Mouse (Mus musculus) embryonic facial prominence, embryonic 14.5 days (tissue): ENCODE measurements around the gene R3hdm2. TPM values are rescaled to one million over a fixed set of nuclear protein-coding genes. Genes with fewer than 3 reads are reported as not detected.
A peak's percentile ranks its signal among the peaks of the same experiment; 100 is the strongest.

Experiments
- ATAC-seq: fragments of 200-750 bp; cut with Nextera tagmentation; 2 replicates; pipeline ENCODE4 v1.8.0; 2017; ENCODE audit warnings: low read depth, moderate number of reproducible peaks, moderate TSS enrichment
- DNase-seq: peaks from one replicate; pipeline ENCODE4 v3.0.0-alpha.2; 2015; ENCODE audit warnings: low spot score
- H3K27ac ChIP-seq: fragments of 300-500 bp; sonication (generic); replicated peaks from 2 replicates; pipeline ENCODE4 v1.5.1; 2014; ENCODE audit warnings: low read depth, mild to moderate bottlenecking, low read length, moderate library complexity
- H3K27me3 ChIP-seq: fragments of 300-500 bp; sonication (generic); replicated peaks from 2 replicates; pipeline ENCODE4 v1.6.1; 2014; ENCODE audit warnings: low read length; ENCODE audit not compliant: control insufficient read depth, insufficient read depth
- H3K36me3 ChIP-seq: fragments of 300-500 bp; sonication (generic); 2 replicates; pipeline ENCODE4 v1.6.1; 2014; ENCODE audit warnings: low read length, mixed read lengths; ENCODE audit not compliant: control insufficient read depth, insufficient read depth
- H3K4me1 ChIP-seq: fragments of 300-500 bp; sonication (generic); 2 replicates; pipeline ENCODE4 v1.6.1; 2014; ENCODE audit warnings: antibody characterized with exemption, low read length; ENCODE audit not compliant: control insufficient read depth, insufficient read depth
- H3K4me2 ChIP-seq: fragments of 300-500 bp; sonication (generic); 2 replicates; pipeline ENCODE4 v1.6.1; 2014; ENCODE audit warnings: low read depth, mild to moderate bottlenecking, low read length, moderate library complexity, mixed read lengths
- H3K4me3 ChIP-seq: fragments of 300-500 bp; sonication (generic); 2 replicates; pipeline ENCODE4 v1.5.1; 2014; ENCODE audit warnings: low read depth, mild to moderate bottlenecking, low read length
- H3K9ac ChIP-seq: fragments of 300-500 bp; sonication (generic); 2 replicates; pipeline ENCODE4 v1.6.1; 2014; ENCODE audit warnings: low read depth, mild to moderate bottlenecking, low read length, moderate library complexity, mixed read lengths
- H3K9me3 ChIP-seq: fragments of 300-500 bp; sonication (generic); 2 replicates; pipeline ENCODE4 v1.6.1; 2016; ENCODE audit warnings: low read length; ENCODE audit not compliant: control insufficient read depth
- WGBS: fragments of 180-500 bp; shearing (Covaris S2); extraction: QIAGEN DNeasy Blood & Tissue Kit; methylation state at CpG from one replicate; pipeline ENCODE4 v1.1.7; 2014; 5-methylcytosine and 5-hydroxymethylcytosine counted together
- polyA plus RNA-seq: library from polyadenylated mRNA; unstranded; fragments of >200 nt; fragmentation: Nextera tagmentation; extraction: Ambion mirVana; gene quantifications from 2 replicates; pipeline ENCODE4 v1.2.1, GENCODE M21; 2014

R3hdm2 gene
- polyA plus RNA-seq, 1 experiment from 2014 or later = 29.8 TPM

DNA sequence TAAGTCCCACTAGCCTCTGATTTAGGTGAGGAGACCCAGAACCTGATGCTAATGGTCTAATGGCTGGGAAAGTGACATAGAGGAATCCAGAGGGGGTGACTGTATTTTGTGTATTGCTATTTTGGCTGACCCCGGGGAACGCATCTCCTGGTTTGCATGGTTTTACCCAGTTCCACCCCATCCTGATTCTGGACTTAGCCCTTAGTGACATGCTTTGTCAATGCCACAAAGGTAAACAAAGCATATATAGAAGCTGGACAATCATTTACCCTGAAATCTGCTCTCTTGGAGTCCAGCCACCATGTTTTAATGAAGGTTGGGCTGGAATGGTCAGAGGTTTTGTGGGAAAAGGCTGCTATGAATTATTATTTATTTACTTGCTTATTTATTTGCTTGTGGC is 11.9 kb upstream of the R3hdm2 start:
- ATAC-seq = no peak
- H3K9ac ChIP-seq = no peak overlapping the region
- H3K27ac ChIP-seq = no peak overlapping the region
- no peak overlapping the region for H3K4me2 ChIP-seq
- no peaks in the 10 kb centered on the region for H3K36me3 ChIP-seq
- 91% methylated on average over 2 of the region's 2 CpGs for WGBS
- no peak overlapping the region for H3K4me3 ChIP-seq
- no peaks in the 10 kb centered on the region for H3K9me3 ChIP-seq
- H3K4me1 ChIP-seq = no peaks in the 10 kb centered on the region
- H3K27me3 ChIP-seq = no peaks in the 10 kb centered on the region
- DNase-seq = no peak

DNA sequence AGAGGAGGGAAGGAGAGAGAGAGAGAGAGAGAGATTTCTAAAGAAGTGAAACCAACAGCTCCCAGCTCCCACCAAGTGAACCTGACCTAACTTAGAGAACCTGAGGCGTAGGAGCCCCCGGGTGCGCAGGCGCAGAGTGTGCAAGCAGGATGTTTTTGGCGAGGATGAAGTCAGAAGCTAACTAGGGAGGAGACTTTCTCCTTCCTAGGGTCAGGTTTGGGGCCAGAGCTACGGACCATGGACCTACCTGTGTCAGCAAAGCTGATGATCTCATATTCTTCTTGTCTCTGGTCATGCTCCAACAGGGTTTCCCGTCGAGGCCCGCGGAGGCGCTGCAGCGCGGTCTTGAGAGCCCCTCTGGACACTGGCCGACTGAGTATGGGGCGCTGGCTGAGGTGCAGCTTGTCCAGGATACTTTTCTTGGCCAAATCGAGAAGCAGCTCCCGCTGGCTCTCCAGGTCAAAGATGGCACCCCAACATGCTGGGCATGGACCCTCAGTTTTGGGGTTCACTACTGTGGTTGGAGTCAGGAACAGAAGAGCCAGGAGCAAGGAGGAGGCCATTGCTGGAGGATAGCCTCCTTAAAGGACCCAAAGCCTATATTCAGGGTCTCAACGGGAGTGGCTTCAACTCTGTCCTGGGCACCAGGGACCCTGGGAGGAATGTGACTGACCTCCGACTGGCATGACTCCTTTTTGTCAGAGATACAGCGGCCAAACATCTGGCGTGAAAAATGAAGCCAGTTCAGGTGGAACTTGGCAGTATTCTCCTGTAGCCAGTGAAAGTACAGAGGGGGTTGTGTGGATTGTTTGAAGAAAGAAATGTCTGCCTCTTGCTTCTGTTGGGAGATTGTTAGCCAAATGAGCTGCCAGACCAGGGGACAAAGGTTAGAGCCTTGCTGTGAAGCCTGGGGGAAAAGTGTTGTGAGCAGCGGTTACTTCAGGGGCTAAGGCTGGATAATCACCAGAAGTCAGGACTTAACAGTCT is 10.0 kb upstream of the R3hdm2 start, which contains the start of gene Inhbc:
Gene Inhbc (minus strand): TSS at position 598 of the 987 bp plus-strand sequence.
- no peak for DNase-seq
- 70% methylated on average over 22 of the region's 22 CpGs for WGBS
- H3K4me3 ChIP-seq = no peak within 1 kb of the TSS
- no peak within 1 kb of the TSS for H3K9ac ChIP-seq
- H3K9me3 ChIP-seq = no peaks in the 10 kb centered on the region
- ATAC-seq = no peak
- no peak within 1 kb of the TSS for H3K27ac ChIP-seq
- no peaks in the 10 kb centered on the region for H3K4me1 ChIP-seq
- H3K27me3 ChIP-seq = no peaks in the 10 kb centered on the region
- H3K4me2 ChIP-seq = no peak within 1 kb of the TSS
- no peaks in the 10 kb centered on the region for H3K36me3 ChIP-seq

DNA sequence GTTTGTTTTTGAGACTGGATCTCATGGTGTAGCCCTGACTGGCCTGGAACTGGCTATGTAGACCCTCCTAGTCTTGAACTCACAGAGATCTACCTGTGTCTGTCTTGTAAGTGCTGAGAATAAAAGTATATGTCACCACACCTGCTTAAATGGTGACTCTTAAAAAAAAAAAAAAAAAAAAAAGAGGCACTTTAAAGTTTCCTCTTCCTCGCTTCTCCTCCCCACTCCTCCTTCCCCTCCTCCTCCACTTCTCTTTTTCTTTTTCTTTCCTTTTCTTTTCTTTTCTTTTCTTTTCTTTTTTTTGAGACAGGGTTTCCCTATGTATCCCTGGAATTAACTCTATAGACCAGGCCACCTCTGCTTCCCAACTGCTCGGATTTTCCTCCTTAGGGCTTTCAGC is 9.1 kb upstream of the R3hdm2 start:
- H3K4me1 ChIP-seq = no peaks in the 10 kb centered on the region

DNA sequence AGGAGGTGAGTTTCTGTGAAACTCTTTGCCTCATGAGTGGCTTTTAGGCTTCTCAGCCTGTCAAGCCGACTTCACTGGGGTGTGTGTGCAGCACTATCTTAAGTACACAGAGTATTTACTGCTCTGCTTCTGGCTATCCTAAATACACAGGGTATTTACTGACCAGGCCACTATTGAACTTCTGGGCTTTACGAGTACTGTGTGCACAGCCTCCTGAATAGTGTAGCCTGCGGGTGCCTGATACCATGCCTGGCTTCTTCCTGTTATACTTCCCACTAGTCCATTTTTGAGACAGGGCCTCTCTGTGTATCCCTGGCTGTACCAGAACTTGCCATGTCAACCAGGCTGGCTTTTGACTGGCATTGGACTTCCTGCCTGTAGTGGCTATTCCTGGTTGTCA is 2.4 kb upstream of the R3hdm2 start:
- H3K27me3 ChIP-seq = no peaks in the 10 kb centered on the region
- H3K36me3 ChIP-seq = no peaks in the 10 kb centered on the region
- ATAC-seq = no peak
- no peak overlapping the region for H3K9ac ChIP-seq
- no peak for DNase-seq
- H3K27ac ChIP-seq = no peak overlapping the region
- H3K4me1 ChIP-seq = peaks cover 7% of the 10 kb centered on the region; the same call in 1 of the 2 replicates
- no peak overlapping the region for H3K4me2 ChIP-seq
- WGBS = 67% methylated on average over 3 of the region's 3 CpGs
- no peak overlapping the region for H3K4me3 ChIP-seq
- H3K9me3 ChIP-seq = no peaks in the 10 kb centered on the region

More for the DNA sequence above, 9.1 kb upstream of the R3hdm2 start:
- no peak overlapping the region for H3K4me2 ChIP-seq
- WGBS = 72% methylated on average over 2 of the region's 2 CpGs
- no peak overlapping the region for H3K27ac ChIP-seq
- H3K9ac ChIP-seq = no peak overlapping the region
- no peaks in the 10 kb centered on the region for H3K36me3 ChIP-seq
- DNase-seq (no peak), ATAC-seq (no peak)
- H3K27me3 ChIP-seq = no peaks in the 10 kb centered on the region
- no peak overlapping the region for H3K4me3 ChIP-seq
- H3K9me3 ChIP-seq = no peaks in the 10 kb centered on the region

DNA sequence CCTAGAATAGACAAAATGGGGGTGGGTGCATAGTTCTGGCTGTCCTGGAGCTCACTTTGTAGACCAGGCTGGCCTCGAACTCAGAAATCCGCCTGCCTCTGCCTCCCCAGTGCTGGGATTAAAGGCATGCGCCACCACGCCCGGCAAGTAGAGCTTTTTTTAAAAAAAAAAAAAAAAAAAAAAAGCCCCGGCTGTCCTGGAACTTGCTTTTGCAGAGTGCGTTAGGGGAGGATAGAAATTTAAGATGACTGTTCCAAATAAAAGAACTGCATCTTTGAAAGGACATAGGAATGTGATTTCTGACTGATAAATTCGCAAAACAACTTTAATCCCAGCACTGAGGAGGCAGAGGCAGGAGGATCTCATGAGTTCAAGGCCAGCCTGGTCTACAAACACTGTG is 473 bp upstream of the R3hdm2 start:
- H3K9ac ChIP-seq = peak overlapping the region; percentile 88
- peaks cover 7% of the 10 kb centered on the region; the same call in 1 of the 2 replicates for H3K4me1 ChIP-seq
- DNase-seq (no peak), ATAC-seq (no peak)
- WGBS = 87% methylated on average over 8 of the region's 8 CpGs
- peak overlapping the region; percentile 64 for H3K4me3 ChIP-seq
- H3K36me3 ChIP-seq = no peaks in the 10 kb centered on the region
- H3K27me3 ChIP-seq = no peaks in the 10 kb centered on the region
- H3K27ac ChIP-seq = peak overlapping the region; percentile 97
- H3K4me2 ChIP-seq = peak overlapping the region; percentile 67
- no peaks in the 10 kb centered on the region for H3K9me3 ChIP-seq

DNA sequence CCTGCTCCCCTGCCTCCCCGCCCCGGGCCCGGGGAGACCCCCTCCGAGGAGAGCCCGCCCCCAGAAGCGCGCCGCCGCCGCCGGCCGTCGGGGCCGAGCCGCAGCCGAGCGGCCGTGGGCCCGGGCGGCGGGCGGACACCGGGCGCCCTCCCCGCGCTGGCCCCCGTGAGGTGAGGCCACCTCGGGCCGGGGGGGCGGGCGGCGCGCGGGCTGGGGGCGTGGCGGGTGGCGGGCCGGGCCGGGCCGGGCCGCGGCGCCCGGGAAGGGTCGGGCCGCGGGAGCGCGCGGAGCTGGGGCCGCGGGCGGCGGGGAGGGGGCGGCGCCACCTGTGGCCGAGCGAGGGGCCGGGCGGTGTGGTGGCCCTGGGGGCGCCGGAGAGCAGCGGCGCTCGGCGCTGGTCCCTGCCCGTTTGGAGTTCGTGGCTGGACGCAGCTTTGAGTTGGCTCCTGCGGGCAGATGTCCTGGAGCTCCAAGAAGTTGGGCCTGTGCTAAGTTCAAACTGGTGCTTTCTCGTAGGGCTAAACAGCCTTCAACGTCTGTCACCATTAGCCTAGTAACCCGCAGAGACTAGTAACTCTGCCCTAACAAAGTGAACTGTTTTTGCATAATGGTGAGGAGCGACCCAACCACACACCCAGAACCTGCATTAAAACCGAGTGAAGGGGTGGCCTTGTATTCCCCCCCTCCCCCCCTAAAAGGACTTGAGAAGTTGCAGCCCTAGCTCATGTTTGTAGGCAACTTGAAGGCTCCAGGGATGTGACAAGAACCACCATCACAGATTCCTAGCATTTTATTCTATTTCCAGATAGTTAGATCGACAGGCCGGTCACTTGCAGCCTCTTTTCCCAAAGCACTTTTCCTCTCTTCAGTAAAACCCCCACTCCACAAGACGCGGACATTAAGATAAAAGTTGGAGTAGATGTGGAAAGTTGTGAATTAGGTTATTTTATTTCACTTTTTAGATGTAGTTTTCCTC is 928 bp downstream of the R3hdm2 start:
- peak overlapping the region; percentile 88 for H3K9ac ChIP-seq
- H3K27me3 ChIP-seq = no peaks in the 10 kb centered on the region
- H3K4me3 ChIP-seq = peak overlapping the region; percentile 64
- peak; percentile 78 for DNase-seq
- no peaks in the 10 kb centered on the region for H3K9me3 ChIP-seq
- ATAC-seq = peak; percentile 70
- H3K36me3 ChIP-seq = no peaks in the 10 kb centered on the region
- peak overlapping the region; percentile 97 for H3K27ac ChIP-seq
- 4% methylated on average over 20 of the region's 79 CpGs for WGBS
- peaks cover 11% of the 10 kb centered on the region for H3K4me1 ChIP-seq
- peak overlapping the region; percentile 67 for H3K4me2 ChIP-seq

DNA sequence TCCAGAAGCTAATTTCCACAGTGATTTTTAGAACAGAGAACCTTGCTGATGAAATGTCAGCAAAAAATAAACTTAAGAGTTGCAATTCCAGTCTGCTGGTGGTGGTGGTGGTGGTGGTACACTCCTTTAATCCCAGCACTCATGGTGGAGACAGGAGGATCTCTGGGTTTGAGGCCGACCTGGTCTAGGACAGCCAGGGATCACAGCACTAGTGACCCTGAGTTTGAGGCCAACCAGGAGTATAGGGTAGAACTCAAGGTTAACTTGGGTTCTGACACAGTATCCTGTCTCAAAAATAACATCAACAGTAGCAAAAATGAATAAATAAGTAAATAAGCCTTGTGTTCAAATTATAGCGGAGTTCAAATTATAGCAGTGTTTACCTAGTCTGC is 1.6 kb downstream of the R3hdm2 start:
- H3K4me3 ChIP-seq = peak overlapping the region; percentile 64
- H3K9ac ChIP-seq = peak overlapping the region; percentile 88
- H3K9me3 ChIP-seq = no peaks in the 10 kb centered on the region
- H3K4me1 ChIP-seq = peaks cover 11% of the 10 kb centered on the region
- H3K27me3 ChIP-seq = no peaks in the 10 kb centered on the region
- 52% methylated on average over 2 of the region's 2 CpGs for WGBS
- ATAC-seq (no peak), DNase-seq (no peak)
- H3K36me3 ChIP-seq = no peaks in the 10 kb centered on the region
- peak overlapping the region; percentile 97 for H3K27ac ChIP-seq
- H3K4me2 ChIP-seq = peak overlapping the region; percentile 67

DNA sequence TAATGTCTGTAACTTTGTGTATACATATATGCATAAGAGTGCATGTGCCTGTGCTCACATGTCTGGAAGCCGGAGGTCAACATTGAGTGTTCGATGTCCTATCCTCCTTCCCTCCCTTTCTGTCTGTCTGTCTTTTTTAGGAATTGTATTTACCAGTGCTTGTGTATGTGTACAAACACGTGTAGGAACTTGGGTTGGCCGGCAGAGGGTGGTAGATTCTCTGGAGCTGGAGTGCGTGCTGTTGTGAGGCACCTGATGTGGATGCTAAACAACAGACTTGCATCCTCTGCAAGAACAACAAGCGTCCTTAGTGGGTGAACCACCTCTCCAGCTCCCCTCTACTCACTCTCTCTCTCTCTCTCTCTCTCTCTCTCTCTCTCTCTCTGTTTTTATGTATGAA is 11.6 kb downstream of the R3hdm2 start:
- no peaks in the 10 kb centered on the region for H3K27me3 ChIP-seq
- H3K4me2 ChIP-seq = no peak overlapping the region
- no peak overlapping the region for H3K9ac ChIP-seq
- 75% methylated on average over 6 of the region's 6 CpGs for WGBS
- H3K4me3 ChIP-seq = no peak overlapping the region
- no peak for ATAC-seq
- H3K9me3 ChIP-seq = no peaks in the 10 kb centered on the region
- H3K4me1 ChIP-seq = no peaks in the 10 kb centered on the region
- H3K27ac ChIP-seq = no peak overlapping the region
- DNase-seq = no peak
- peaks cover 40% of the 10 kb centered on the region for H3K36me3 ChIP-seq
